Comparison of ENCODE assay signal across 9 mouse cellular contexts in genomic region chr2:25580621-25581101, GRCm38 (mm10). TPM values are rescaled to one million over a fixed set of nuclear protein-coding genes. Genes with fewer than 3 reads are reported as not detected.
DNase-seq lines count a peak whose midpoint lies in the region; ATAC-seq and TF ChIP-seq lines count a peak whose summit lies in the region.
"Had no signal": no experiment of that assay in that cellular context is flagged by ENCODE, and none has a peak within 500 bp of the region (broad histone marks: within the 10 kb centered on the region; RNA-seq: fewer than 3 reads in every experiment).

No protein-coding gene starts in this region.

- DNase-seq in heart, adult 2 months, result no peak
- peak; percentile 53 to 57 for DNase-seq in cerebellum, adult 18-20 months
- DNase-seq in limb, embryonic 14.5 days (ENCODE audit: low spot score), result no peak
- no peak for DNase-seq in adrenal gland, postnatal 25 days
- DNase-seq in thymus, postnatal 36 days, result no peak

- no peak for TF ChIP-seq EP300 in heart, adult 2 months (IDR thresholded peaks at IDR 0.05; ENCODE audit: insufficient read depth, low read depth, low read length)

- no peak for TF ChIP-seq CTCF in heart, adult 2 months (IDR thresholded peaks at IDR 0.05)

- H3K4me1 ChIP-seq in heart, embryonic 13.5 days, result peaks cover 64% of the 10 kb centered on the region
- H3K4me1 ChIP-seq in heart, adult 2 months (ENCODE audit: control insufficient read depth, insufficient read depth, low read length), result peaks cover 9% of the 10 kb centered on the region
- peaks cover 60% of the 10 kb centered on the region for H3K4me1 ChIP-seq in forebrain, embryonic 15.5 days
- peaks cover 42% of the 10 kb centered on the region for H3K4me1 ChIP-seq in limb, embryonic 14.5 days (ENCODE audit: control insufficient read depth, insufficient read depth, low read length)
- peaks cover 43% of the 10 kb centered on the region for H3K4me1 ChIP-seq in heart, embryonic 11.5 days (ENCODE audit: control insufficient read depth, insufficient read depth, low read length)

- ATAC-seq in heart, embryonic 13.5 days (ENCODE audit: extremely low read depth, insufficient number of reproducible peaks, low FRiP score, low TSS enrichment), result no peak
- peak; percentile 1; the same call in 1 of the 2 replicates for ATAC-seq in forebrain, embryonic 15.5 days (replicated peaks)
- ATAC-seq in limb, embryonic 14.5 days (ENCODE audit: low FRiP score, low read depth), result no peak
- ATAC-seq in heart, embryonic 11.5 days (replicated peaks; ENCODE audit: insufficient number of reproducible peaks, low FRiP score, low TSS enrichment), result no peak

- no peaks in the 10 kb centered on the region for H3K79me2 ChIP-seq in heart, adult 2 months (replicated peaks; ENCODE audit: control insufficient read depth, insufficient read depth, low read length)

- peak overlapping the region; percentile 50; the same call in 1 of the 2 replicates for H3K4me3 ChIP-seq in heart, embryonic 13.5 days
- H3K4me3 ChIP-seq in heart, adult 2 months, result no peak overlapping the region
- peak overlapping the region; percentile 55 for H3K4me3 ChIP-seq in forebrain, embryonic 15.5 days
- H3K4me3 ChIP-seq in limb, embryonic 14.5 days (replicated peaks; ENCODE audit: low read length), result 0 out of 2 replicates have a peak overlapping the region, but pooled peaks have one; percentile 37
- no peak overlapping the region for H3K4me3 ChIP-seq in heart, embryonic 11.5 days (ENCODE audit: low read depth, low read length)

- no peak overlapping the region; the same call in 1 of the 2 replicates for H3K9ac ChIP-seq in heart, embryonic 13.5 days
- H3K9ac ChIP-seq in heart, adult 2 months (ENCODE audit: low read depth, low read length), result no peak overlapping the region
- H3K9ac ChIP-seq in forebrain, embryonic 15.5 days (replicated peaks), result peak overlapping the region; percentile 61; the same call in 1 of the 2 replicates
- H3K9ac ChIP-seq in limb, embryonic 14.5 days (ENCODE audit: low read depth, low read length, severe bottlenecking), result no peak overlapping the region
- no peak overlapping the region for H3K9ac ChIP-seq in heart, embryonic 11.5 days (ENCODE audit: low read depth, low read length)

- H3K36me3 ChIP-seq in heart, embryonic 13.5 days, result peaks cover 30% of the 10 kb centered on the region
- no peaks in the 10 kb centered on the region for H3K36me3 ChIP-seq in heart, adult 2 months (ENCODE audit: control insufficient read depth, insufficient read depth, low read length)
- peaks cover 21% of the 10 kb centered on the region for H3K36me3 ChIP-seq in forebrain, embryonic 15.5 days
- peaks cover 30% of the 10 kb centered on the region for H3K36me3 ChIP-seq in limb, embryonic 14.5 days (ENCODE audit: control insufficient read depth, insufficient read depth, low read length)
- H3K36me3 ChIP-seq in heart, embryonic 11.5 days (ENCODE audit: control insufficient read depth, insufficient read depth, low read length), result peaks cover 13% of the 10 kb centered on the region

- no peak for TF ChIP-seq POLR2A in heart, adult 2 months (IDR thresholded peaks at IDR 0.05; ENCODE audit: insufficient read depth, low read depth, low read length)
- no peak for TF ChIP-seq POLR2A in limb, embryonic 14.5 days (IDR thresholded peaks at IDR 0.05; ENCODE audit: borderline replicate concordance, extremely low read depth, insufficient read depth, insufficient read length)

- H3K27me3 ChIP-seq in heart, embryonic 13.5 days (replicated peaks), result peaks cover 57% of the 10 kb centered on the region
- peaks cover 27% of the 10 kb centered on the region for H3K27me3 ChIP-seq in heart, adult 2 months (ENCODE audit: control insufficient read depth, insufficient read depth, low read length)
- peaks cover 55% of the 10 kb centered on the region for H3K27me3 ChIP-seq in forebrain, embryonic 15.5 days
- peaks cover 54% of the 10 kb centered on the region for H3K27me3 ChIP-seq in limb, embryonic 14.5 days (ENCODE audit: control insufficient read depth, insufficient read depth, low read length)
- peaks cover 52% of the 10 kb centered on the region for H3K27me3 ChIP-seq in heart, embryonic 11.5 days (ENCODE audit: control insufficient read depth, insufficient read depth, low read length)

- 40% methylated on average over 6 of the region's 6 CpGs for WGBS in heart, embryonic 13.5 days
- WGBS in heart, adult 2 months, result 30% methylated on average over 6 of the region's 6 CpGs
- WGBS in forebrain, embryonic 15.5 days, result 45% methylated on average over 6 of the region's 6 CpGs
- 39% methylated on average over 6 of the region's 6 CpGs for WGBS in limb, embryonic 14.5 days
- WGBS in heart, embryonic 11.5 days (ENCODE audit: insufficient replicate concordance), result 52% methylated on average over 6 of the region's 6 CpGs

- intact Hi-C loops in heart, adult 2 months (cut with DNase I), result loop anchor here (2.0 kb wide), 2 partner anchors 22 to 24 kb away; no protein-coding TSS in a partner anchor

- 0 out of 2 replicates have a peak overlapping the region, but pooled peaks have one; percentile 78 for H3K4me2 ChIP-seq in heart, embryonic 13.5 days
- peak overlapping the region; percentile 79 for H3K4me2 ChIP-seq in forebrain, embryonic 15.5 days (replicated peaks)
- peak overlapping the region; percentile 56; the same call in 1 of the 2 replicates for H3K4me2 ChIP-seq in limb, embryonic 14.5 days (replicated peaks; ENCODE audit: low read depth, low read length, severe bottlenecking)
- H3K4me2 ChIP-seq in heart, embryonic 11.5 days, result no peak overlapping the region

- no peak overlapping the region for H3K27ac ChIP-seq in heart, embryonic 13.5 days (replicated peaks)
- H3K27ac ChIP-seq in heart, adult 2 months, result no peak overlapping the region
- no peak overlapping the region for H3K27ac ChIP-seq in forebrain, embryonic 15.5 days (replicated peaks)
- no peak overlapping the region for H3K27ac ChIP-seq in limb, embryonic 14.5 days (replicated peaks; ENCODE audit: low read depth, low read length)
- no peak overlapping the region for H3K27ac ChIP-seq in heart, embryonic 11.5 days (ENCODE audit: low read depth, low read length)

- H3K9me3 ChIP-seq in heart, embryonic 13.5 days, result no peaks in the 10 kb centered on the region
- no peaks in the 10 kb centered on the region for H3K9me3 ChIP-seq in forebrain, embryonic 15.5 days
- no peaks in the 10 kb centered on the region for H3K9me3 ChIP-seq in limb, embryonic 14.5 days (ENCODE audit: control insufficient read depth, low read length)
- H3K9me3 ChIP-seq in heart, embryonic 11.5 days (replicated peaks; ENCODE audit: control insufficient read depth, low read length), result no peaks in the 10 kb centered on the region

RNA-seq across cellular contexts. Expression of gene Ajm1, which starts 0.9 kb away (rescaled TPM):
- 0.14 and 0.27 TPM in 2 replicates for polyA plus RNA-seq in heart, embryonic 13.5 days (2015; fragmentation: Nextera tagmentation; extraction: Ambion mirVana)
- under 1 TPM; 0.05 to 0.36 TPM for total RNA-seq in heart, adult 2 months (2021)
- polyA plus RNA-seq in heart, adult 2 months (2012; rRNA removed), result 0.15 and 1.1 TPM in 2 replicates
- 5.5 and 5.9 TPM in 2 replicates for polyA plus RNA-seq in forebrain, embryonic 15.5 days (2015; fragmentation: Nextera tagmentation; extraction: Ambion mirVana)
- 2.5 and 3.5 TPM in 2 replicates for polyA plus RNA-seq in limb, embryonic 14.5 days (2012; rRNA removed)
- polyA plus RNA-seq in limb, embryonic 14.5 days (2014; fragmentation: Nextera tagmentation; extraction: Ambion mirVana), result 0.18 and 0.19 TPM in 2 replicates
- 1.6 and 2.6 TPM in 2 replicates for total RNA-seq in adrenal gland, postnatal 25 days (2021)
- 0.21 TPM in 1 of 2 replicates, not detected in the other for polyA plus RNA-seq in heart, embryonic 11.5 days (2014; fragmentation: Nextera tagmentation; extraction: Ambion mirVana)
- polyA plus RNA-seq: heart, postnatal 0 days had no signal

RNA-seq across cellular contexts. Expression of gene Phpt1, which starts 5.6 kb away (rescaled TPM):
- polyA plus RNA-seq in heart, embryonic 13.5 days (2015; fragmentation: Nextera tagmentation; extraction: Ambion mirVana), result 177 and 199 TPM in 2 replicates
- total RNA-seq in heart, adult 2 months (2021), result 10 to 100 TPM; 52.6 to 69.9 TPM
- polyA plus RNA-seq in heart, adult 2 months (2012; rRNA removed), result 100 and 101 TPM in 2 replicates
- 151 and 158 TPM in 2 replicates for polyA plus RNA-seq in forebrain, embryonic 15.5 days (2015; fragmentation: Nextera tagmentation; extraction: Ambion mirVana)
- polyA plus RNA-seq in limb, embryonic 14.5 days (2012; rRNA removed), result 137 and 139 TPM in 2 replicates
- 167 and 176 TPM in 2 replicates for polyA plus RNA-seq in limb, embryonic 14.5 days (2014; fragmentation: Nextera tagmentation; extraction: Ambion mirVana)
- 42.8 and 60.5 TPM in 2 replicates for total RNA-seq in adrenal gland, postnatal 25 days (2021)
- 167 and 172 TPM in 2 replicates for polyA plus RNA-seq in heart, embryonic 11.5 days (2014; fragmentation: Nextera tagmentation; extraction: Ambion mirVana)

RNA-seq across cellular contexts. Expression of gene Mamdc4, which starts 6.0 kb away (rescaled TPM):
- 4.6 and 7.3 TPM in 2 replicates for polyA plus RNA-seq in heart, embryonic 13.5 days (2015; fragmentation: Nextera tagmentation; extraction: Ambion mirVana)
- total RNA-seq in heart, adult 2 months (2021), result 1 to 10 TPM in 1 of 2 experiments, under 1 TPM in 1; 0.60 to 2.2 TPM
- 1.6 and 8.5 TPM in 2 replicates for polyA plus RNA-seq in heart, adult 2 months (2012; rRNA removed)
- 4.2 and 5.3 TPM in 2 replicates for polyA plus RNA-seq in forebrain, embryonic 15.5 days (2015; fragmentation: Nextera tagmentation; extraction: Ambion mirVana)
- polyA plus RNA-seq in limb, embryonic 14.5 days (2012; rRNA removed), result 10.9 and 15.0 TPM in 2 replicates
- polyA plus RNA-seq in limb, embryonic 14.5 days (2014; fragmentation: Nextera tagmentation; extraction: Ambion mirVana), result 1.4 and 1.8 TPM in 2 replicates
- 4.6 and 17.3 TPM in 2 replicates for total RNA-seq in adrenal gland, postnatal 25 days (2021)
- 3.2 and 5.5 TPM in 2 replicates for polyA plus RNA-seq in heart, embryonic 11.5 days (2014; fragmentation: Nextera tagmentation; extraction: Ambion mirVana)

RNA-seq across cellular contexts. Expression of gene Edf1, which starts 23.0 kb away (rescaled TPM):
- polyA plus RNA-seq in heart, embryonic 13.5 days (2015; fragmentation: Nextera tagmentation; extraction: Ambion mirVana), result 277 and 302 TPM in 2 replicates
- total RNA-seq in heart, adult 2 months (2021), result 100 to 1,000 TPM; 211 to 222 TPM
- polyA plus RNA-seq in heart, adult 2 months (2012; rRNA removed), result 81.9 and 110 TPM in 2 replicates
- 368 and 393 TPM in 2 replicates for polyA plus RNA-seq in forebrain, embryonic 15.5 days (2015; fragmentation: Nextera tagmentation; extraction: Ambion mirVana)
- 116 and 174 TPM in 2 replicates for polyA plus RNA-seq in limb, embryonic 14.5 days (2012; rRNA removed)
- polyA plus RNA-seq in limb, embryonic 14.5 days (2014; fragmentation: Nextera tagmentation; extraction: Ambion mirVana), result 325 and 331 TPM in 2 replicates
- 270 and 317 TPM in 2 replicates for total RNA-seq in adrenal gland, postnatal 25 days (2021)
- 318 and 356 TPM in 2 replicates for polyA plus RNA-seq in heart, embryonic 11.5 days (2014; fragmentation: Nextera tagmentation; extraction: Ambion mirVana)

RNA-seq across cellular contexts. Expression of gene Rabl6, which starts 27.7 kb away (rescaled TPM):
- polyA plus RNA-seq in heart, embryonic 13.5 days (2015; fragmentation: Nextera tagmentation; extraction: Ambion mirVana), result 42.9 and 47.6 TPM in 2 replicates
- total RNA-seq in heart, adult 2 months (2021), result 10 to 100 TPM; 61.2 to 65.3 TPM
- 48.8 and 56.0 TPM in 2 replicates for polyA plus RNA-seq in heart, adult 2 months (2012; rRNA removed)
- polyA plus RNA-seq in forebrain, embryonic 15.5 days (2015; fragmentation: Nextera tagmentation; extraction: Ambion mirVana), result 78.8 and 81.1 TPM in 2 replicates
- 99.4 and 110 TPM in 2 replicates for polyA plus RNA-seq in limb, embryonic 14.5 days (2012; rRNA removed)
- 74.8 and 80.7 TPM in 2 replicates for polyA plus RNA-seq in limb, embryonic 14.5 days (2014; fragmentation: Nextera tagmentation; extraction: Ambion mirVana)
- 108 and 118 TPM in 2 replicates for total RNA-seq in adrenal gland, postnatal 25 days (2021)
- 35.9 and 40.0 TPM in 2 replicates for polyA plus RNA-seq in heart, embryonic 11.5 days (2014; fragmentation: Nextera tagmentation; extraction: Ambion mirVana)

Comparison
In these comparisons a context has a peak if more than half of its experiments do, and no peak if none do; other contexts are left out.
1. H3K4me3 ChIP-seq: peak in heart, embryonic 13.5 days (single experiment), forebrain, embryonic 15.5 days (single experiment) and limb, embryonic 14.5 days (single experiment); none in heart, adult 2 months (single experiment) and heart, embryonic 11.5 days (single experiment).
2. DNase-seq: peak in cerebellum, adult 18-20 months (2 of 2); none in heart, adult 2 months (0 of 2), limb, embryonic 14.5 days (single experiment), adrenal gland, postnatal 25 days (single experiment) and thymus, postnatal 36 days (0 of 2).